Mouse (Mus musculus): Measurements from ENCODE around the gene Olfr509. TPM values are rescaled to one million over a fixed set of nuclear protein-coding genes. Genes with fewer than 3 reads are reported as not detected.
"Not testable (repeated sequence)": the region's sequence is repeated elsewhere in the genome, so short reads cannot be mapped to it uniquely, and the experiment has no call there.

Gene Olfr509
- not detected in 2 replicates for polyA plus RNA-seq (2015; fragmentation: Nextera tagmentation; extraction: Ambion mirVana)

DNA sequence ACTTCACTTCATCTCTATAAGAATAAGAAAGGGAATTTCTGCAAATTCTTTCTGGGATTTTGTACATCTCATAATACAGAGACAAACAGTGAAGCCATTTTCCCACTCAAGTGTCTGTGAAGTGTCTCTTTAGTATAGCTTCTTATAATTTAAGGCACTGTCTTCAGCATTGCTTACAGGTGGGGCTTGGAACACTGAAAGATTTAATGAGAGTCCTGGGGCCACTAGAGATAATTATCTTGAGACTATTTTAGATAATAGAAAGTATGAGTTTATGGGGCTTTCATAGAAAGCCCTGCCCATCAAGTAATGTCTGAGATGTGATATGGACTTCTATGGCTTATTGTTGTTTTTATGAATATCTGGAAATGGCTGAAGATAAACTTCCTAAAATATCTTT lies at the start of gene Olfr509:
Gene Olfr509 (minus strand): TSS at position 101 of the 400 bp plus-strand sequence.
- no peak within 1 kb of the TSS for H3K4me2 ChIP-seq (replicated peaks; ENCODE audit: low read depth, low read length)
- H3K9ac ChIP-seq (replicated peaks; ENCODE audit: low read length): no peak within 1 kb of the TSS
- no peaks in the 10 kb centered on the region for H3K4me1 ChIP-seq (ENCODE audit: insufficient read depth, low read length)
- H3K4me3 ChIP-seq (ENCODE audit: low read length): no peak within 1 kb of the TSS
- no peak within 1 kb of the TSS for H3K27ac ChIP-seq (ENCODE audit: low read length)
- no peaks in the 10 kb centered on the region for H3K27me3 ChIP-seq (ENCODE audit: insufficient read depth, low read length)
- no peaks in the 10 kb centered on the region for H3K9me3 ChIP-seq (ENCODE audit: low read length)
- no peaks in the 10 kb centered on the region for H3K36me3 ChIP-seq (ENCODE audit: insufficient read depth, low read length)
- no peak for ATAC-seq (ENCODE audit: low FRiP score, low TSS enrichment)

DNA sequence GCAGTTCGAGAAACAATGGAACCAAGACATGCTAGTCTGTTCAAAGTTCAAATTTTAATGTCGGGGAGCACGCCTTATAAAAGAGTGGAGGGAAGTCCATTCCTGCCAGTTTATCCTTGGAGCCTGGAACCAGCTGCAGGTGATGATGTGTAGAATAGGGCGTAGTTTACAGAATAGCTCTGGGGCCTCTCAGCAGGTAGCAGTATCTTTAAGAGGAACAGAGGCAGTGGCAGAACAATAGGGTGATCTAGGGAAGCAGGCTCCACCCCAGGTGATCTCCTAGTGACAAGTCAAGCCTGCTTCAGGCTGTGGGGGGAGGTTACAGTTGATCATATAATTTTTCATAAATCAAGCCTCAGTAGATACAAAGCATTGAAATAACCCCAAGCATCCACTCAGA lies 27.2 kb upstream of the Olfr509 start:
- Histone ChIP-seq H3K4me3 (ENCODE audit: low read length) (no peak overlapping the region), H3K27me3 (ENCODE audit: insufficient read depth, low read length) (no peaks in the 10 kb centered on the region), H3K36me3 (ENCODE audit: insufficient read depth, low read length) (no peaks in the 10 kb centered on the region), H3K4me1 (ENCODE audit: insufficient read depth, low read length) (no peaks in the 10 kb centered on the region), H3K9me3 (ENCODE audit: low read length) (no peaks in the 10 kb centered on the region), H3K27ac (ENCODE audit: low read length) (no peak overlapping the region), H3K9ac (replicated peaks; ENCODE audit: low read length) (no peak overlapping the region), H3K4me2 (replicated peaks; ENCODE audit: low read depth, low read length) (no peak overlapping the region)
- no peak for ATAC-seq (ENCODE audit: low FRiP score, low TSS enrichment)
- WGBS: 84% methylated on average over 4 of the region's 4 CpGs

DNA sequence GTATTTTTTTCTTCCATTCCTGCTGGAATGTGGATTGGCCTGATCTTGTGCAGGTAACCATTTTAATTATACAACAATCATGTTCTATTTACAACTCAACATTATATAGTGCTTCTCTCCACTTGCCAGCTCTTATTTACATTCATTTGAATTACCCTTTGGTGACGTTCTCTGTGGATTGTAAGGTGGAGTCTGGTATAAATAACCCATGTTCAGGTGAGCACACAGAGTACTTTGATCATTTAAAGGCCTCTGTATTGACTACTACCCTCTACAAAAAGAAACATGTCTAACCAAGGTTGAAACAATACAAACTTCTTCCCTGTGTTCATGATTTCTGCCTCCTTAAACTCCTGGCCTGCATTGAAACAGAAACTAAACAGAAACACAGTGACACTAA lies 19.4 kb upstream of the Olfr509 start:
- Histone ChIP-seq H3K36me3 (ENCODE audit: insufficient read depth, low read length) (no peaks in the 10 kb centered on the region), H3K4me1 (ENCODE audit: insufficient read depth, low read length) (no peaks in the 10 kb centered on the region), H3K9me3 (ENCODE audit: low read length) (no peaks in the 10 kb centered on the region), H3K4me2 (replicated peaks; ENCODE audit: low read depth, low read length) (no peak overlapping the region), H3K9ac (replicated peaks; ENCODE audit: low read length) (no peak overlapping the region), H3K27ac (ENCODE audit: low read length) (no peak overlapping the region), H3K27me3 (ENCODE audit: insufficient read depth, low read length) (no peaks in the 10 kb centered on the region), H3K4me3 (ENCODE audit: low read length) (no peak overlapping the region)
- 71% methylated on average over 1 of the region's 1 CpGs for WGBS
- ATAC-seq (ENCODE audit: low FRiP score, low TSS enrichment): no peak

DNA sequence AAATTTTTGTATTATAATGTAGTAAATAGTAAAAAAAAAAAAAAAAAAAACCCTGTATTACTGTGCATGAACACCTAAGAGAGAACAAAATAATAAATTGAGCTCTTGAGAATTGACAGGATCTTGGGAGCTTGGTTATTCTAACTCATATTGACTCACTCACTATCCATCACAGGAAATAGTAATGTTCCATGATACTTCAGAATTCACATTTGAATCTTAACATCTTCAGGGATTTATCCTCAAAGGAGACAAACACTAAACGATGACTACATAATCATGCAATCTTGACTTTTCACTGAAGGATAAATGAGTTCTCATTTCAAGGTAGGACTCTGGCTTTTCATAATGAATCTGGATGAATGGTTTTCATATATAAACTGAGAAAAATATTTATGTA lies 14.4 kb upstream of the Olfr509 start, which contains the start of gene Olfr510:
Gene Olfr510 (plus strand): TSS at position 301 of the 400 bp plus-strand sequence.
- Histone ChIP-seq H3K36me3 (ENCODE audit: insufficient read depth, low read length) (no peaks in the 10 kb centered on the region), H3K4me1 (ENCODE audit: insufficient read depth, low read length) (no peaks in the 10 kb centered on the region), H3K27me3 (ENCODE audit: insufficient read depth, low read length) (no peaks in the 10 kb centered on the region), H3K9ac (replicated peaks; ENCODE audit: low read length) (no peak within 1 kb of the TSS), H3K4me3 (ENCODE audit: low read length) (no peak within 1 kb of the TSS), H3K27ac (ENCODE audit: low read length) (no peak within 1 kb of the TSS), H3K9me3 (ENCODE audit: low read length) (no peaks in the 10 kb centered on the region), H3K4me2 (replicated peaks; ENCODE audit: low read depth, low read length) (no peak within 1 kb of the TSS)
- 93% methylated on average over 1 of the region's 1 CpGs for WGBS
- no peak for ATAC-seq (ENCODE audit: low FRiP score, low TSS enrichment)

DNA sequence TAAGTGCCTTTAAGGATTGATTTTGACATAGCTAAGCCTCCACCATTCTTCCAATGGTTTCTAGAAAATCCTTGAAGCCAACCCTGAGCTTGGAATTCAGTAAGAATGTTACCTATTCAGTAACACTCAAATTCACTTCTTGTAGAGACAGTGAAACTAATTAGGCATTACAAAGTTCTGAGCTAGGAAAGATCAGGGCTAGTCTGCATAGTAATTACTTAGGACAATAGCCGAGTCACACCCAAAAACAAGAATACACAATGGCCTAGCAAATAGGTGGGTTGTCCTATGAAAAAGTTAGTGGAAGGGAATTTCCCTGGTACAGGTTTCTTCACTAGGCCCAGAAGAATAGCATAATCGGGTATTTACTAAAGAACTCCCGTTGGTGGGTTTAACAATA lies 10.7 kb upstream of the Olfr509 start:
- H3K4me3 ChIP-seq (ENCODE audit: low read length): no peak overlapping the region
- H3K4me2 ChIP-seq (replicated peaks; ENCODE audit: low read depth, low read length): no peak overlapping the region
- H3K27ac ChIP-seq (ENCODE audit: low read length): no peak overlapping the region
- 92% methylated on average over 3 of the region's 3 CpGs for WGBS
- no peaks in the 10 kb centered on the region for H3K9me3 ChIP-seq (ENCODE audit: low read length)
- H3K27me3 ChIP-seq (ENCODE audit: insufficient read depth, low read length): no peaks in the 10 kb centered on the region
- no peaks in the 10 kb centered on the region for H3K36me3 ChIP-seq (ENCODE audit: insufficient read depth, low read length)
- no peak overlapping the region for H3K9ac ChIP-seq (replicated peaks; ENCODE audit: low read length)
- ATAC-seq (ENCODE audit: low FRiP score, low TSS enrichment): no peak
- H3K4me1 ChIP-seq (ENCODE audit: insufficient read depth, low read length): no peaks in the 10 kb centered on the region

DNA sequence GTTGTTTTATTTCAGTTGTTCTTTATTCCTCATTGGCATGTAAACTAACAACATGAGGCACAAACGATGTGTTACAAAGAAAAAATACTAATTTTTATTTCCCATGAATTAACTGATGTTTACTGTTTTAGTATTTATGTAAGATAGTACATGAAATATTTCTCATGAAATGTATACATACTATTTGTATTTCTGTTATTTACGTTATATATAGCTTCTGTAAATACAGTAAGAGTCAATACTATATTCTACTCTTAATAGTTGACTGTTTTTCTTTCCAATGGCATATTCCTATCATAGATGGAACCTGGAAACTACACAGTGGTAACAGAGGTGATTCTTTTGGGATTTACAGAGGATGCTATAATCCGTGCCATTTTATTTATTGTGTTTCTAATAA lies 22.0 kb downstream of the Olfr509 start, which contains the start of gene Olfr508:
Gene Olfr508 (plus strand): TSS at position 301 of the 400 bp plus-strand sequence.
- no peaks in the 10 kb centered on the region for H3K36me3 ChIP-seq (ENCODE audit: insufficient read depth, low read length)
- H3K4me2 ChIP-seq (replicated peaks; ENCODE audit: low read depth, low read length): no peak within 1 kb of the TSS
- no peaks in the 10 kb centered on the region for H3K27me3 ChIP-seq (ENCODE audit: insufficient read depth, low read length)
- H3K9me3 ChIP-seq (ENCODE audit: low read length): no peaks in the 10 kb centered on the region
- no peak within 1 kb of the TSS for H3K4me3 ChIP-seq (ENCODE audit: low read length)
- no peaks in the 10 kb centered on the region for H3K4me1 ChIP-seq (ENCODE audit: insufficient read depth, low read length)
- H3K9ac ChIP-seq (replicated peaks; ENCODE audit: low read length): no peak within 1 kb of the TSS
- ATAC-seq (ENCODE audit: low FRiP score, low TSS enrichment): no peak
- WGBS: 75% methylated on average over 3 of the region's 3 CpGs
- H3K27ac ChIP-seq (ENCODE audit: low read length): no peak within 1 kb of the TSS

DNA sequence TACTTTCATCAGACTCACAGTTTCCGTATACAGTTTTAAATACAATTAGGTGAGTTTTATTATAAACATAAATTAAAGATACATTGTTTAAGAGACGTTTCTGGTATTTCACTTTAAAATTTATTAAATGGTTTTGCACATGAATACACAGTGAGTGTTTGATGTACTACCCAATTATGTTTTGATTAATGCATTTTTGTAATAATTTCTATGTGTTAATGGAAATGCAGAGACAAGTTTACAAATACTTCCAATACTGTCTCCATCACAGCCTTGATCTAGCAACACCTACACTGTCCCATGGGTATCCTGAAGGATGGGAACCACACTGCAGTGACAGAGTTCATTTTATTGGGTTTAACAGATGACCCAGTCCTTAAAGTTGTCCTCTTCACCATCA lies 30.2 kb downstream of the Olfr509 start, which contains the start of gene Olfr507:
Gene Olfr507 (plus strand): TSS at position 301 of the 400 bp plus-strand sequence.
- no peak for ATAC-seq (ENCODE audit: low FRiP score, low TSS enrichment)
- H3K4me3 ChIP-seq (ENCODE audit: low read length): no peak within 1 kb of the TSS
- WGBS: 69% methylated on average over 2 of the region's 2 CpGs
- no peak within 1 kb of the TSS for H3K9ac ChIP-seq (replicated peaks; ENCODE audit: low read length)
- no peaks in the 10 kb centered on the region for H3K4me1 ChIP-seq (ENCODE audit: insufficient read depth, low read length)
- no peak within 1 kb of the TSS for H3K4me2 ChIP-seq (replicated peaks; ENCODE audit: low read depth, low read length)
- no peaks in the 10 kb centered on the region for H3K36me3 ChIP-seq (ENCODE audit: insufficient read depth, low read length)
- no peaks in the 10 kb centered on the region for H3K27me3 ChIP-seq (ENCODE audit: insufficient read depth, low read length)
- H3K27ac ChIP-seq (ENCODE audit: low read length): no peak within 1 kb of the TSS
- no peaks in the 10 kb centered on the region for H3K9me3 ChIP-seq (ENCODE audit: low read length)

DNA sequence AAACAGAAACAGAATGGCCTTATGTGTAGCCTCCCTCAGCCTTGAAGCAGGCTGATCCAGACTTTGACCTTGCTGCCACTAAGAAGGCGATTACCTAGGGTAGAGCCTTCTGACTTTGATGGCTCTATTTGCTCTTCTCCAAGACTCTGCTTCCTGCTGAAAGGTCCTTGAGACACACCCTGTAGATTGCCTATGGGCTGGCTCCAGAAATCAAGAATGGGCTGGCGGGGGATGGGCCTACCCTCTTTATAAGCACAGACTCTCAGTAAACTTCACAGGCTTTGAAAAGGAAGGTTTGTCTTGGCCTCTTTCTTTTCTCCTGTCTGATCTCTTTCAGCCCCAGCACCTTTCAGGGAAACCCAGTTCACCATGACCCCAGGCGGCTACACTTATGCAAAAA lies 34.9 kb downstream of the Olfr509 start:
- not testable (repeated sequence) for H3K27me3 ChIP-seq (ENCODE audit: insufficient read depth, low read length); H3K4me2 ChIP-seq (replicated peaks; ENCODE audit: low read depth, low read length); H3K27ac ChIP-seq (ENCODE audit: low read length); H3K4me1 ChIP-seq (ENCODE audit: insufficient read depth, low read length); H3K4me3 ChIP-seq (ENCODE audit: low read length); H3K9me3 ChIP-seq (ENCODE audit: low read length); H3K9ac ChIP-seq (replicated peaks; ENCODE audit: low read length); ATAC-seq (ENCODE audit: low FRiP score, low TSS enrichment); H3K36me3 ChIP-seq (ENCODE audit: insufficient read depth, low read length)
- 54% methylated on average over 3 of the region's 3 CpGs for WGBS

DNA sequence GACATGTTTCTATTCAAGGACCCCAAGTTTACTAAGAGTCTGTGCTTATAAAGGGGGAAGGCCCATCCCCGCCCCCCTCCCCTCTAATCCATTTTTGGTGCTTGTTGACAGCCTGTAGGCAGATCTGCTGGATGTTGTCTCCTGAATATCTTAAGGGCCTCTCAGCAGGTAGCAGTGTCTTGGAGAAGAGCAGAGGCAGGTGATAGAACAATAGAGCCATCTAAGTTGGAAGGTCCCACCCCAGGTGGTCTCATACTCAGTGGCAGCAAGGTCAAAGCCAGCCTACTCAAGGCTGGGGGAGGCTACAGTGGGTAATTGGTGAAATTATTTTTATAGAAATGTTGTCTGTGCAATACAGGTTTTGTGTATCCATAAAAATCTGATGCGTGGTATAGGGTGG lies 37.6 kb downstream of the Olfr509 start:
- no peaks in the 10 kb centered on the region for H3K9me3 ChIP-seq (ENCODE audit: low read length)
- no peak overlapping the region for H3K4me2 ChIP-seq (replicated peaks; ENCODE audit: low read depth, low read length)
- no peak overlapping the region for H3K4me3 ChIP-seq (ENCODE audit: low read length)
- 90% methylated on average over 2 of the region's 2 CpGs for WGBS
- ATAC-seq (ENCODE audit: low FRiP score, low TSS enrichment): no peak
- H3K27me3 ChIP-seq (ENCODE audit: insufficient read depth, low read length): no peaks in the 10 kb centered on the region
- H3K4me1 ChIP-seq (ENCODE audit: insufficient read depth, low read length): no peaks in the 10 kb centered on the region
- no peak overlapping the region for H3K27ac ChIP-seq (ENCODE audit: low read length)
- no peaks in the 10 kb centered on the region for H3K36me3 ChIP-seq (ENCODE audit: insufficient read depth, low read length)
- no peak overlapping the region for H3K9ac ChIP-seq (replicated peaks; ENCODE audit: low read length)

DNA sequence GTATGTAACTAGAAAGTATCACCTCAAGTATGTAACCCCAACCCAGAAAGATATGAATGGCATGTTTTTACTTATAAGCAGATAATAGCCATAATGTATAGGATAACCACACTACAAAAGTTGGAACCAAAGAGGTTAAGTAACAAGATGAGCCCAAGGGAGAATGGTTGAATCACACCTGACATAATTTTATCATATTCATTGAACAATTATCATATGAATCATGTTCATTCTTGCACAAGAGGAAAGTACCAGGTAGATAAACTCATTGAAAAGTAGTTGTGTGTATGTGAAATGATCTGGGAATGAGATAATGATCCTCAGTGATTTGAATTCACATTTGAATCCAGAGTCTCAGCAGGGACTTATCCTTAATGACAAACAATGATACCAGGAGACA lies 41.2 kb downstream of the Olfr509 start, which contains the start of gene Olfr506:
Gene Olfr506 (plus strand): TSS at position 301 of the 400 bp plus-strand sequence.
- no peaks in the 10 kb centered on the region for H3K36me3 ChIP-seq (ENCODE audit: insufficient read depth, low read length)
- H3K27ac ChIP-seq (ENCODE audit: low read length): no peak within 1 kb of the TSS
- no peaks in the 10 kb centered on the region for H3K4me1 ChIP-seq (ENCODE audit: insufficient read depth, low read length)
- H3K27me3 ChIP-seq (ENCODE audit: insufficient read depth, low read length): no peaks in the 10 kb centered on the region
- H3K9ac ChIP-seq (replicated peaks; ENCODE audit: low read length): no peak within 1 kb of the TSS
- H3K9me3 ChIP-seq (ENCODE audit: low read length): no peaks in the 10 kb centered on the region
- H3K4me3 ChIP-seq (ENCODE audit: low read length): no peak within 1 kb of the TSS
- H3K4me2 ChIP-seq (replicated peaks; ENCODE audit: low read depth, low read length): no peak within 1 kb of the TSS
- ATAC-seq (ENCODE audit: low FRiP score, low TSS enrichment): no peak
